Mouse (Mus musculus): ENCODE measurements around the gene Nsun4. TPM values are rescaled to one million over a fixed set of nuclear protein-coding genes. Genes with fewer than 3 reads are reported as not detected.

Nsun4 gene
- polyA plus RNA-seq, 1 experiment from 2014 or later, result 8.4 TPM

GRCm38 (mm10) chr4:115984111-115984510, 69.6 kb downstream of the Nsun4 start:
- H3K9me3 ChIP-seq (ENCODE audit: low read length), result no peaks in the 10 kb centered on the region
- no peak overlapping the region for H3K27ac ChIP-seq (ENCODE audit: low read depth)
- TF ChIP-seq CTCF (IDR thresholded peaks at IDR 0.05; ENCODE audit: low read depth) (peak; percentile 81), EP300 (IDR thresholded peaks at IDR 0.05; ENCODE audit: low read depth) (no peak)
- peak; percentile 86 for DNase-seq
- H3K4me2 ChIP-seq (ENCODE audit: low read depth, low read length), result no peak overlapping the region
- 0 out of 2 replicates have a peak, but pooled peaks cover 8% of the 10 kb centered on the region for H3K4me1 ChIP-seq (ENCODE audit: insufficient read depth)
- under 1% methylated on average over 13 of the region's 13 CpGs for WGBS (ENCODE audit: insufficient replicate concordance)
- H3K9ac ChIP-seq (replicated peaks), result no peak overlapping the region
- no peak overlapping the region for H3K4me3 ChIP-seq (ENCODE audit: low read depth, low read length)
- no peaks in the 10 kb centered on the region for H3K36me3 ChIP-seq (replicated peaks; ENCODE audit: insufficient read depth, low read length)
- peaks cover 20% of the 10 kb centered on the region for H3K27me3 ChIP-seq (ENCODE audit: insufficient read depth, low read length)
- peak; percentile 44; the same call in 1 of the 2 replicates for ATAC-seq

Other genes starting within 250 kb of the Nsun4 start
- gene Mob3c, start 225.8 kb downstream of the Nsun4 start, polyA plus RNA-seq (2015; fragmentation: Nextera tagmentation; extraction: Ambion mirVana), result 7.3 and 10.0 TPM in 2 replicates
- 31.6 and 37.0 TPM in 2 replicates for gene Mknk1, start 214.7 kb downstream of the Nsun4 start, polyA plus RNA-seq (2015; fragmentation: Nextera tagmentation; extraction: Ambion mirVana)
- gene Kncn, start 169.5 kb downstream of the Nsun4 start, polyA plus RNA-seq (2015; fragmentation: Nextera tagmentation; extraction: Ambion mirVana), result not detected in 2 replicates
- not detected in 2 replicates for gene 6430628N08Rik, start 163.2 kb downstream of the Nsun4 start, polyA plus RNA-seq (2015; fragmentation: Nextera tagmentation; extraction: Ambion mirVana)
- gene Dmbx1, start 114.0 kb downstream of the Nsun4 start, polyA plus RNA-seq (2015; fragmentation: Nextera tagmentation; extraction: Ambion mirVana), result not detected in 2 replicates
- 31.4 and 34.2 TPM in 2 replicates for gene Faah, start 36.0 kb downstream of the Nsun4 start, polyA plus RNA-seq (2015; fragmentation: Nextera tagmentation; extraction: Ambion mirVana)
- gene Uqcrh, start 21.2 kb upstream of the Nsun4 start, polyA plus RNA-seq (2015; fragmentation: Nextera tagmentation; extraction: Ambion mirVana), result 563 and 605 TPM in 2 replicates
- 22.9 and 23.3 TPM in 2 replicates for gene Lrrc41, start 21.4 kb upstream of the Nsun4 start, polyA plus RNA-seq (2015; fragmentation: Nextera tagmentation; extraction: Ambion mirVana)
- 7.3 and 10.3 TPM in 2 replicates for gene Rad54l, start 69.8 kb upstream of the Nsun4 start, polyA plus RNA-seq (2015; fragmentation: Nextera tagmentation; extraction: Ambion mirVana)
- gene Pomgnt1, start 70.0 kb upstream of the Nsun4 start, polyA plus RNA-seq (2015; fragmentation: Nextera tagmentation; extraction: Ambion mirVana), result 8.8 and 9.2 TPM in 2 replicates
- gene Lurap1, start 97.5 kb upstream of the Nsun4 start, polyA plus RNA-seq (2015; fragmentation: Nextera tagmentation; extraction: Ambion mirVana), result 0.24 and 0.27 TPM in 2 replicates
- 0.08 TPM in 1 of 2 replicates, not detected in the other for gene Tspan1, start 113.7 kb upstream of the Nsun4 start, polyA plus RNA-seq (2015; fragmentation: Nextera tagmentation; extraction: Ambion mirVana)
- gene 1700042G07Rik, start 119.5 kb upstream of the Nsun4 start, polyA plus RNA-seq (2015; fragmentation: Nextera tagmentation; extraction: Ambion mirVana), result not detected in 2 replicates
- not detected in 2 replicates for gene Gm49337, start 119.5 kb upstream of the Nsun4 start, polyA plus RNA-seq (2015; fragmentation: Nextera tagmentation; extraction: Ambion mirVana)
- 0.30 and 0.46 TPM in 2 replicates for gene Pik3r3, start 167.7 kb upstream of the Nsun4 start, polyA plus RNA-seq (2015; fragmentation: Nextera tagmentation; extraction: Ambion mirVana)

All from liver, postnatal 0 days (tissue).